Mouse (Mus musculus): Measurements from ENCODE around the gene Spef1. TPM values are rescaled to one million over a fixed set of nuclear protein-coding genes. Genes with fewer than 3 reads are reported as not detected.
A peak's percentile ranks its signal among the peaks of the same experiment; 100 is the strongest.
"Not testable (repeated sequence)": the region's sequence is repeated elsewhere in the genome, so short reads cannot be mapped to it uniquely, and the experiment has no call there.

Gene Spef1
- total RNA-seq (2021): 10 to 100 TPM; 21.9 to 22.7 TPM
- long read RNA-seq, transcript Spef1-202 (7 exons, 2,600 nt): major isoform, 6 of 21 reads
- long read RNA-seq, partial matches to known transcripts: 3 of 21 reads
- long read RNA-seq, other reads (novel, unspliced or antisense): 12 of 21 reads

- DNase-seq (ENCODE audit: low spot score in 2 of 2): peak; percentile 64 to 79
Observed at GRCm38 (mm10) chr2:131186771-131187601, at the start of gene Spef1, which contains the start of gene Cdc25b. Gene Spef1 (minus strand): TSS chr2:131187282. Gene Cdc25b (plus strand): TSS chr2:131186949.

DNA sequence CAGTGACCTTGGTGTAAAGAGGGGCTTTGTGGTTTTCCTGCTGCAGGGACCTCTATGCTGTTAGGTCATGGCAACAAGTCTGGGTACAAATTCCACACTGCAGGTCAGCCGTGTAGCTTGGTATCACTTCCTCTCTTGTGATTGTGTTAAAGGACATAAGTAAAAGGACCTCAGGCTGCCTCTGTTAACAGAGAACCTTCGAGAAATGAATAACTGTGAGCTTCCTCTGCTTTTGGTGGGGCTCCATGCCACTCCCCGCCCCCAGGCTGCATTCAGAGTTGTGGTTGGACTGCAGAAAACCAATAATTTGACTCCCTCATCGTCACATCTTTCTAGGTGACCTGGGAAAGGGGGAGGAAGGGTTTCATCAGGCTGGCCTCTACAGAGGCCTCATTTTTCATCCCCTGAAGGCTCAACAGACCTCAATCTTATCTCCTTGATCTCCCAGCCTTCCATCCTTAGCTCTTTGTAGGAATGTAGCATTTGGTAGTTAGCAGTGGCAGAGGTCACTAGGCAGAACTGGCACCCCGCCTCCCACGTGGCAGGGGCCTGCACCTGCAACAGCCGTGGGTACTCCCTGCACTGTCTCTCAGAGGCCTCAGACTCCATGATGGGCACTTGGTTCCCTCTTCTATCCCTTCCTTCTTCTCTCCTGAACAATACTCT, 48.0 kb upstream of the Spef1 start:
- no peak for DNase-seq (ENCODE audit: low spot score in 2 of 2)

- no peak for DNase-seq (ENCODE audit: low spot score in 2 of 2)
Observed at GRCm38 (mm10) chr2:131234127-131234650, 47.1 kb upstream of the Spef1 start.

- DNase-seq (ENCODE audit: low spot score in 2 of 2): peak; percentile 90 to 93
Observed at GRCm38 (mm10) chr2:131233307-131234126, 46.4 kb upstream of the Spef1 start, which contains the start of gene Mavs. Gene Mavs (plus strand): TSS chr2:131234063.

DNA sequence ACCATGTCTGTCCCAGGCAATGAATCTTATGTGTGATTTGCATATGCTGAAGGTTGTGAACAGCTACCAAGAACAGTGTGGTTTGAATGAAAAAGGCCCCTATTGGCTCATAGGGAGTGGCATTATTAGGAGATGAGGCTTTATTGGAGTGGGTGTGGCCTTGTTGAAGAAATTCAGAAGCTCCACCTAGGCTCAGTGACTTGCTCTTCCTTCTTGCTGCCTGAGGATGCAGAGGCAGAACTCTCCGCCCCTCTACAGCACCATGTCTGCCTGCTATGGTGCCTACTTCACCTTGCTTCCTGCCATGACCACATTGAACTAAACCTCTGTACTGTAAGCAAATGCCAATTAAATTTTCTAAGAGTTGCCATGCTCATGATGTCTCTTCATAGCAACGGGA, 45.5 kb upstream of the Spef1 start:
- DNase-seq (ENCODE audit: low spot score in 2 of 2): no peak

- no peak for DNase-seq (ENCODE audit: low spot score in 2 of 2)
Observed at GRCm38 (mm10) chr2:131227243-131227642, 40.2 kb upstream of the Spef1 start.

DNA sequence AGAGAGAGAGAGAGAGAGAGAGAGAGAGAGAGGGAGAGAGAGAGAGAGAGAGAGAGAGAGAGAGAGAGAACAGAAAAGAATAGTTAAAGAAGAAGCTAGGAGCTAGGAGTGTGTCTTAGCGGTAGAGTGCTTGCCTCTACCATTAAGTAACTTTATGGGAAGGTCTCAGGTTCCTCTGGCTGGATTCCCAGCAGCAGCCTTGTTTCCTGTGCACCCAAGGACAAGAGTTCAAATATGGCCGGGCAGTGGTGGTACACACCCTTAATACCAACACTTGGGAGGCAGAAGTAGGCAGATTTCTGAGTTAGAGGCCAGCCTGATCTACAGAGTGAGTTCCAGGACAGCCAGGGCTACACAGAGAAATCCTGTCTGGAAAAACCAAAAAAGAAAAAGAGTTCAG, 39.6 kb upstream of the Spef1 start:
- not testable (repeated sequence) for DNase-seq (ENCODE audit: low spot score in 2 of 2)

- DNase-seq (ENCODE audit: low spot score in 2 of 2): no peak
Observed at GRCm38 (mm10) chr2:131225178-131225577, 38.1 kb upstream of the Spef1 start.

DNA sequence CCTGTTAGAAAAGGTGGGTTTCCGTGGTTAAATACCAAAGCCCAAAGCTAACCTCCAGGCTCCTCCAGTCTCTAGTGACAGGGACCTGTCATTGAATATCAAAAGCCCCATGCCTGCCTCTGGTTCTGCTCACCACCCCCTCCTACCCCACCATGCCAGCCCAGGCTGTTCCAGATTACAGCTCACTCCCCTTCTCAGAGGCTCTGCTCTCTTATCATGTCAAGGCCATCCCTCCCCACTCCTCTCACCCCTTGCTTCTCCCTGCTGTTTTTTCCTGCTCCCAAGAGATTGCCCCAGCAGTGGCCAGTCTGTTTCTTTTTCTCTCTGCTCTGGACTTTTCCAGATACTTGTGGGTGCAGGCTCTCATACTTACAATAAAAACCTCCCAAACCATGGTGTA, 36.5 kb upstream of the Spef1 start:
- DNase-seq (ENCODE audit: low spot score in 2 of 2): no peak

DNA sequence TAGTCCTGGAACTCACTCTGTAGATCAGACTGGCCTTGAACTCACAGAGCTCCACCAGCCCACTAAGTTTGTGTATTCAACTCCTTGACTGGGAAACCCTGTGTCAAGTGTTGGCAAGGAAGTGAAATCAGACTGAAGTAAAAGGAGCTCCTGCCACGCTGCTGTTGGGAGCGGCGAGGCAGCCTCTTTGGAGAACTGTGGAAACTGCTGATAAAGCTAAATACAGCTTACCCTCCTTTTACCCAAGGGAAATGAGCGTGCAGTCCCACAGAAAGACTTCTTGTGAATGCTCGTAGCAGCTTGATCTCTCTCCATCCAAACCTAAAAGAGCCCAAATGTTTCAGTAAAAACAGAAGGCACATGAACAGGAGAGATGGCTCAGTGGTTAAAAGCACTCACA, 35.5 kb upstream of the Spef1 start:
- no peak for DNase-seq (ENCODE audit: low spot score in 2 of 2)

GRCm38 (mm10) chr2:131221853-131222515, 34.9 kb upstream of the Spef1 start:
- no peak for DNase-seq (ENCODE audit: low spot score in 2 of 2)

GRCm38 (mm10) chr2:131220030-131220429, 32.9 kb upstream of the Spef1 start:
- DNase-seq (ENCODE audit: low spot score in 2 of 2): no peak

DNA sequence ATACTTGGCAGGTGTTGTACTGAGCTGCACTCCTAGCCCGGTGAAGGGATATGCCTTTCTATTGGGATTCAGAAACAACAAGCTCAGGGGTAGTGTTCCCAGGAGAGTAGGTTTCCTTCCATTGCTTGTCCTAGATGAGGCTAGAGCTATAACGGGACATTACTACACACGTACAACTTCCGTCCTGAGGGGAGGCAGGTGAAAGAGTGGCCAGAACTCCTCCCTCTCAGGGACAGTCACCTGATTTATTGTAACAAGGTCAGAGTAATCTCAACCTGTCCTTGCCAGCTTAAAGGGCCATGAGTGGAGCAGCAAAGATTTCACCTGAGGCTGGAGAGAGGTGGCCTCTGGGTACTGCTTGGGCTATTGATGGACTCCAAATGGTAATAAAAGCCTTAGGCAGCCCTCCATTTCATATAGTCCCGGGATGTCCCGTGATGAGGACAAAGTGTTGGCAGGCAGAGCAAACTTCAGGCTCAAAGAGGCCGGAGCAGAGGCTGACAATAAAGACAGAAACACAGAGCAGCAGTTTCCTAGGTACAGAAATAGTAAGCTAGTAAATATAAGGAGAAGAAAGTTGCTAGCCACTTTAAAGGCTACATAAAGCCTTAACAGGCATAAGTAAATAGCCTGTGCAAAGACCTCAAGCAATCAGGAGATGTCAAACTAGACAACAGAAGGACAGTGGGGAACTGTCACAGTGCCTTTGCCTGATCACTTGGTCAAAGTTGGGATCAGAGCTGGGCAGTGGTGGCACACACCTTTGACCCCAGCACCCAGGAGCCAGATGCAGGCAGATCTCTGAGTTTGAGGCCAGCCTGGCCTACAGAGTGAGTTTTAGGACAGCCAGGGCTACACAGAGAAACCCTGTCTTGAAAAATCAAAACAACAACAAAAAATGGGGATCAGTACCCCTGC, 29.1 kb upstream of the Spef1 start:
- no peak for DNase-seq (ENCODE audit: low spot score in 2 of 2)

DNA sequence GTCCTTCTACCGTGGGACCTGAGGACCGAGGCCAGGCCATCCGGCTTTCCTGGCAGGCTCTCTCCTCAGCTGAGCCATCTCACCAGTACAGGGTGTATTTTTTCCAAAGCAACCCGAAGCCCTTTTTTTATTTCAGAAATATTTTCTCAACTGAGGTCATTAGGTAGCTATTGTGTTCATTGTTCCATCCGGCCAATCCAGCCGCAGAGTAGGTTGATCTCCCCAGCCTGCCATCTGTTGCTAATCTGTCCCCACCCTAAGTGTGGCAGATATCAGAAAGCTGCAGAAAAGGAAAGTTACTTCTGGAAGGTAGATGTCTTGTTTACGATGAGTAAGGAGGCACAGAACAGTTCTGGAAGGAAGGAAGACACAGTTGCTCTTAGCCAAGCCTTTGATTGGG, 26.7 kb upstream of the Spef1 start:
- no peak for DNase-seq (ENCODE audit: low spot score in 2 of 2)

- DNase-seq (ENCODE audit: low spot score in 2 of 2): peak; percentile 34 to 35
Observed at GRCm38 (mm10) chr2:131211026-131211615, 24.0 kb upstream of the Spef1 start.

DNA sequence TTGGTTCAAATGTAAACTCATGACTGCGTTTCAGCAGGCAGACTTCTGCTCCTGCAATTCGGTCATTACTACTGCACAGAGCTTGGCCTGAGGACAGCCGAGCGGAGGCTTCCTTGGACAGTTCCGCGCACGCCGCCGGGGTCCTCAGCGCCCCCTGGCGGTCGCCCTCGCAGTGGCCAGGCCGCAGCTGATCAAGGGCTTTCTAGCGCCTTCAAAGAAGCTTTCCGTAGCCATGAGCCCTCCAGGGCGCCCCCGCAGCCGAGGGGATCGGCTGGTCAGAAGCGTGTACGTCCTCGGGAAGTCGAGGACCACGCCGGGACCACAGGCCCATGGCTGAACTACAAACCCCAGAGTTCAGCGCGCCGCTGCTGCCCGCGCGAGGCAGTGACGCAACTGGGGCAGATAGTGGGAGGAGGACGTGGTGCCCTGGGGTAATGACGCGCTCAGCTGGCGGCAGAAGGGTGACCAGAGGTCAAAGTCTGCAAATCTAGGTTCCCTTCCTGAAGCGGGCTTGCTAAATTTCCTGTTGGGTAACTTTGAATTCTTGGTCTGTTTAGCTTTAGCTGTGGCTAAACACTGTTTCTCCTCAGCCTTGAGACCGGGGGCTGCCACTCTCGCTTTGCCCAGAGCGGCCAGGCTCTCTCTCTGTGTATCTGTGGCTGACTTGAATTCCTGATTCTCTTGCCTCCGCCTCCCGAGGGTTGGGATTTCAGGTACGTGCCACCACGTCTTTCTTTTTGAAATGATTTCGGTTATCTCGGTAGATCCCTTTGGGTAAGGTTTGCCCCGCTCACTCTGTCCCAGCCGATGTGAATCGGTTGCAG, 23.1 kb upstream of the Spef1 start:
- peak; percentile 96 for DNase-seq (ENCODE audit: low spot score in 2 of 2)

DNA sequence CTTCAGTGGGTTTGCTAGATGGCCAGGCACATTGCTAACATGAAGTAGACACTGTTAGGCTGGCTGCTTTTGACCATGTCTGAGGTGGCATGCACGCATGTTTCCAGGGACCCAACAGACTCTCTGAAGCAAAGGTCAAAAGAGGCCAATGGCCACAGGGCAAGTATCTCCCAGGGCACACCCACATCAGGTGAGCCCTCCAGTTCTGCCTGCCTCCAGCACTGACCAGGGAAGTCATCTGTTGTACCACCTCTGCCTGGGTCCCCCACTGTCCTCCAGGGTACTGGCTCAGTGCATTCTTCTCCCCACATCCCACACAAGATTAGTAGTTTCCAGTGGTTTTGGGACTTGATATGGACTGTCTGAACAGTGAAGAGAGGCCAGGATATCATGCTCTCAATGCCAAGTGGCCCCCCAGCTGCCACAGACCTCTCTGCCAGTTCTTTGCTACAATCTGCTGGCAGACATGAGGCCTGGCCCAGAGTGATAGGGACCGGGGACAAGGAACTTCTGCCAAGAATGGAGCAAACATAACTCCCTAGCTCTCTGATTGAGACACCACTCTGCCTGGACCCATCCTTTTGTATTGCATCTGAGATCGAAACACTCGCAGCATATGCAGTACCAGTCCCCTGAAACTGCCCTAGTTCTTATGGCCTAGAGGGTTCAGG, 22.2 kb upstream of the Spef1 start:
- DNase-seq (ENCODE audit: low spot score in 2 of 2): no peak

DNA sequence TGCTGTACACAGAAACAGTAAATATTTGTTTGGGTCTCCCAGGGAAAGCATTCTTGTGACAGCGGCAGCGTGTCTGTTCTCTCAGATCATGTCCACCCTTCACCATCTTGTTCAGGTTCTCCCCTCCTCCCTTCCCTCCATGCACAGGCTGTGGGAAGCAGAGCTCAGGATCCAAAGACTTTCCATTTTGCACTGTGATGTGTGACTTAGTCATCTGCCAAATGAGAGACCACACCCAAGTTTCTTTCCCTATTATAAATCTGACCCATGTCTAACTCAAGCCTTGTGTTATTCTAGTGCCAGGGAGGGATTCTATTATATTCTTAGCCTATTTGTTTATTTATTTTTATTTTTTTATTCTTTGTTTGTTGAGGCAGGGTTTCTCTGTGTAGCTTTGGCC, 21.3 kb upstream of the Spef1 start:
- DNase-seq (ENCODE audit: low spot score in 2 of 2): no peak

Data from layer of hippocampus, postnatal 10 days (tissue).